Mouse (Mus musculus) erythroblast, embryonic 14.5 days (primary cell): ENCODE data around the gene Isy1. TPM values are rescaled to one million over a fixed set of nuclear protein-coding genes. Genes with fewer than 3 reads are reported as not detected.

Source experiments
- H3K27me3 ChIP-seq: 2 replicates; pipeline ENCODE4 v1.6.1; 2012; ENCODE audit warnings: inconsistent platforms; ENCODE audit not compliant: control insufficient read depth
- H3K36me3 ChIP-seq: 2 replicates; pipeline ENCODE4 v1.6.1; 2012; ENCODE audit warnings: mild to moderate bottlenecking, inconsistent platforms; ENCODE audit not compliant: control insufficient read depth
- H3K4me1 ChIP-seq: 2 replicates; pipeline ENCODE4 v1.6.1; 2012; ENCODE audit warnings: inconsistent platforms; ENCODE audit not compliant: control insufficient read depth
- H3K4me3 ChIP-seq: replicated peaks from 2 replicates; pipeline ENCODE3; 2012; ENCODE audit warnings: moderate library complexity, mild to moderate bottlenecking, inconsistent platforms
- H3K9me3 ChIP-seq: 2 replicates; pipeline ENCODE4 v1.6.1; 2012; ENCODE audit warnings: low read length, inconsistent platforms, mixed read lengths; ENCODE audit not compliant: control insufficient read depth
- GATA1 ChIP-seq: IDR thresholded peaks from 2 replicates; pipeline ENCODE4 v1.6.1; 2012; ENCODE audit warnings: low read length, inconsistent platforms, mixed read lengths
- TAL1 ChIP-seq: IDR thresholded peaks from 3 replicates; pipeline ENCODE4 v1.6.1; 2012; ENCODE audit warnings: low read length, inconsistent platforms, mixed read lengths
- polyA plus RNA-seq: library from polyadenylated mRNA; stranded (reverse); fragments of >175 nt; gene quantifications from 2 replicates; pipeline ENCODE4 v1.2.3, GENCODE M21; 2012

Isy1 gene
- polyA plus RNA-seq, 1 experiment, result 2.6 TPM

DNA sequence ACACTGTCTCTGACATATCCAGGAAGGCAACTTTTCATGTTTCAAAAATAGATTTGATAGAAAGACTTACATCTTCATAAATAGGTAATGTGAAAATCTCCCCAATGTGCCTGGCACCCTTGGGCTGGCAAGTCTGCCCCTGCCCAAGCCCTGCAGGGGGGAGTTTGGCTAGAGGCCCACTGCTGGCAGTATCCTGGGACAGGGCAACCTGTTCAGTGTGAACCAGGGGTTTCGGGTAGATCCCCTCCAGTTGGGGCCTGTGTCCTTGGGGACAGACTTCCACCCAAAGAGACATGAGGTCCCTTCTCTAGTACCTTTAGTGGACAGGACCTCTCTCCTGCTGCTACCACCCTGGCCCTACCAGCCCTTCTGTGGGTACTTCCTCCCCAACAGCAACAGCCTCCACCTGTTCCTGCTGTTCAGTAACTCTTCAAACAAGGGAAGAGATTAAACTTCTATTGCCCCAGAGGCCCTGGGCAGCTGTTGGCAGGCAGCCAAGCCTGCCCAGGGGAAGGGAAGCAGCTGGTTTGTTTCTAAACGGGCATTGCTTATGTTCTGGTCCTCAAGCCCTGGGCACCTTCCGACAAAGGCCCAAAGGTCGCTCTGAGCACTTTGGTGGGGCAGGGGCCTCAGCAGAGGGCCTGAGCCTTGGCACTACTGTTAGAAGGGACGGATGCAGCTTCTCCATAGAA, 49.6 kb downstream of the Isy1 start:
- TF ChIP-seq TAL1 (no peak), GATA1 (no peak)
- Histone ChIP-seq H3K4me1 (peaks cover 80% of the 10 kb centered on the region), H3K9me3 (no peaks in the 10 kb centered on the region), H3K36me3 (peaks cover 78% of the 10 kb centered on the region), H3K4me3 (no peak overlapping the region), H3K27me3 (no peaks in the 10 kb centered on the region)

DNA sequence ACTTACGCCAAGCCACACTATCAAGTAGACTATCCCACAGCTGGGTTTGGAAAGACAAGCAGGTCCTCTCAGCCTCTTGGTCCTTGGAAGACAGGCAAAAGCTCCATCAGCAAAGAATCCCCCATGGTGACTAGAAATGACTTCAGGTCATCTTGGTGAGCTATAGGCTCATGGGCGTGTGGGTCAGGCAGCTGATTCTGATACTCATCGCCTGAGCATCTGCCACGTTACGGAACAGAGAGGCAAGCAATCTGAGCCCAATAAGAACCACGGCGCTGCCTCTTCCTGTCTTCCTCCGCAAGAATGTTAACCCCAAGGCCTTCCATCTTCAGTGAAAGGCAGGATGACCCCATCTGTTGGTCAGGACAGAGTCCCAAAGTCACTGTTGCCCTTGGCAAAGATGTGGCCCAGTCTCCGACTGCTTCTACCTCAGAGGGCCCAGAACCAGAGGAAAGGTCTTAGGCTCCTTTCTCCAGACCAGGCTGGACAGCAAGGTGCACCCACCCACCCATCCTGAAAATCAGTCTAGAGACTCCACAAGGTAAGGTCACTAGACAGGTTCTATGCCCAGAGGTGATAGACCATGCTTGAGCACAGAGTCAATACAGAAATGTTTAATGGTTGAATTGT, 50.2 kb downstream of the Isy1 start:
- no peaks in the 10 kb centered on the region for H3K9me3 ChIP-seq
- H3K4me1 ChIP-seq, result peaks cover 79% of the 10 kb centered on the region
- H3K36me3 ChIP-seq, result peaks cover 71% of the 10 kb centered on the region
- no peaks in the 10 kb centered on the region for H3K27me3 ChIP-seq
- no peak overlapping the region for H3K4me3 ChIP-seq
- TF ChIP-seq TAL1 (no peak), GATA1 (no peak)

DNA sequence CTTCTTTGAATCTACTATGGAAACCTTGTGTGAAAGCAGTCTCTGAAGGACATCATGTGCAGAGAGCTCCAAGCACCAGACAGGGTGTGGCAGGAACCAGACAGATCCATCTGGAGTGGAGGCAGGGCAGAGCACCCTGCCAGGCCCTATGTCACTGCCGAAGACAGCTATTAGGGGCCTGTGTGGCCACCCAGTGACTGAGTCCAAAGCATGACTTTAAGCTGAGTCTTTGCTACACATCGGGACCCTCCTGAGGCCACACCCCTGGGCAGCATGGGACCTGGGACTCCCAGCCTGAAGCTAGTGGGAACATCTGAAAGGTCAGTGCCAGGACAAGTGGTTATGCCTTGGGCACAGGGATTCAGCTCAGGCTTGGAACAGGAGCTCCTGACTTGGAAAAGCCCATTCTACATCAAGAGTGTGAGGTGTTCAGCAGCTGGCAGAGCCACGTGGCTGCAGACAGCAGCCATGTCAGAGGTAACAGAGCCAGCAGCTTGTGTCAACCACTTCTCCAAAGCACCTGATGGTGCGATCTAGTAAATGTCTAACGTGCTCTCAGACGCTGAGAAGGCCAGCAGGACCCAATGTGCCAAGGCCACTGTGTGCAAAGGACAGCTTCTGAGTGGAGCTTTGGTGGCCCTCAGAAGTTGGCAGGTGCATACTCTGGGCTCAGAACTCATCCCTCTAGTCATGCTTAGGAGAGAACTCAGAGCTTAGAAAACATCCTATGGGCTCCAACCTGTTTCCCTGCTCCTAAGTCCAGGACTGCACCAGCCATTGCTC, 51.3 kb downstream of the Isy1 start:
- H3K27me3 ChIP-seq, result no peaks in the 10 kb centered on the region
- no peak overlapping the region for H3K4me3 ChIP-seq
- peaks cover 72% of the 10 kb centered on the region for H3K4me1 ChIP-seq
- H3K36me3 ChIP-seq, result peaks cover 60% of the 10 kb centered on the region
- TF ChIP-seq TAL1, result no peak
- TF ChIP-seq GATA1, result no peak
- no peaks in the 10 kb centered on the region for H3K9me3 ChIP-seq

DNA sequence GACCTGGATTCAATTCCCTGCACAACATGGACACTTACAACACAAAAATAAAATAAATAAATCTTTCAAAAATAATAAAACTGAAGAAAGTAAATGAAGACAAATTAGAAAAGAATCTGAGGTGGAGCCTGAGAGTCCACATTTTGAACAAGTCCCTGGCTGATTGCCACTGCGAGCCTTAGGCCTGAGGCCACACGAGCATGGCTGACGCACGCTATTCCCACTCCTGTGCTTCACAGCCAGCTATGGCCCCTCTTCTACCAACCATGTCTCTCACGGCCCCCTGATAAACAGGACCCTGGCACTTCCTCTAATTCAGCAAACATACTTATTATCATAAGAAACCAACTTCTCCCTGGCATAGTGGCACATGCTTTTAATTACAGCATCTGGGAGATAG, 52.0 kb downstream of the Isy1 start:
- Histone ChIP-seq H3K9me3 (no peaks in the 10 kb centered on the region), H3K4me3 (no peak overlapping the region), H3K36me3 (peaks cover 54% of the 10 kb centered on the region), H3K27me3 (no peaks in the 10 kb centered on the region), H3K4me1 (peaks cover 68% of the 10 kb centered on the region)
- TF ChIP-seq GATA1, result no peak
- TF ChIP-seq TAL1, result no peak

DNA sequence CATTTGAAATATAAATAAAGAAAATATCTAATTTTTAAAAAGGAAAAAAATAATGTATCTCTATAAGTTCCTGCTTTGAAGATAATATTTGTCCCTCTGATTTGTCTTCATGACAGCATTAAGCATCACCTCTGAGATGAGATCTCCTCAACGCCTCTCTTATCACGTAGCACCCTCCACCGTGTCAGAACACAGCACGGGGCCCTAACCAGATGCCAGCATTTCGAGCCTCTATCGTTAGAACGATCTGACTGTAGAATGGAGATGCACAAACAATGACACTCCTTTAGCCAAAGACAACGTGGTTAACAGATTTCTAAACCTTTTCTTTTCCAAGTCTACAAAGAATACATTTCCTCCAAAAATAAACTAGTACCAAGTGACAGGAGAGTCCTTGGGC, 54.6 kb downstream of the Isy1 start:
- no peaks in the 10 kb centered on the region for H3K9me3 ChIP-seq
- no peaks in the 10 kb centered on the region for H3K27me3 ChIP-seq
- TF ChIP-seq GATA1 (no peak), TAL1 (no peak)
- H3K36me3 ChIP-seq, result peaks cover 43% of the 10 kb centered on the region
- no peak overlapping the region for H3K4me3 ChIP-seq
- H3K4me1 ChIP-seq, result peaks cover 60% of the 10 kb centered on the region

GRCm38 (mm10) chr6:87780546-87781301, 57.9 kb downstream of the Isy1 start:
- H3K36me3 ChIP-seq, result peaks cover 45% of the 10 kb centered on the region
- no peak overlapping the region for H3K4me3 ChIP-seq
- TF ChIP-seq TAL1 (no peak), GATA1 (no peak)
- no peaks in the 10 kb centered on the region for H3K27me3 ChIP-seq
- no peaks in the 10 kb centered on the region for H3K9me3 ChIP-seq
- peaks cover 68% of the 10 kb centered on the region for H3K4me1 ChIP-seq

DNA sequence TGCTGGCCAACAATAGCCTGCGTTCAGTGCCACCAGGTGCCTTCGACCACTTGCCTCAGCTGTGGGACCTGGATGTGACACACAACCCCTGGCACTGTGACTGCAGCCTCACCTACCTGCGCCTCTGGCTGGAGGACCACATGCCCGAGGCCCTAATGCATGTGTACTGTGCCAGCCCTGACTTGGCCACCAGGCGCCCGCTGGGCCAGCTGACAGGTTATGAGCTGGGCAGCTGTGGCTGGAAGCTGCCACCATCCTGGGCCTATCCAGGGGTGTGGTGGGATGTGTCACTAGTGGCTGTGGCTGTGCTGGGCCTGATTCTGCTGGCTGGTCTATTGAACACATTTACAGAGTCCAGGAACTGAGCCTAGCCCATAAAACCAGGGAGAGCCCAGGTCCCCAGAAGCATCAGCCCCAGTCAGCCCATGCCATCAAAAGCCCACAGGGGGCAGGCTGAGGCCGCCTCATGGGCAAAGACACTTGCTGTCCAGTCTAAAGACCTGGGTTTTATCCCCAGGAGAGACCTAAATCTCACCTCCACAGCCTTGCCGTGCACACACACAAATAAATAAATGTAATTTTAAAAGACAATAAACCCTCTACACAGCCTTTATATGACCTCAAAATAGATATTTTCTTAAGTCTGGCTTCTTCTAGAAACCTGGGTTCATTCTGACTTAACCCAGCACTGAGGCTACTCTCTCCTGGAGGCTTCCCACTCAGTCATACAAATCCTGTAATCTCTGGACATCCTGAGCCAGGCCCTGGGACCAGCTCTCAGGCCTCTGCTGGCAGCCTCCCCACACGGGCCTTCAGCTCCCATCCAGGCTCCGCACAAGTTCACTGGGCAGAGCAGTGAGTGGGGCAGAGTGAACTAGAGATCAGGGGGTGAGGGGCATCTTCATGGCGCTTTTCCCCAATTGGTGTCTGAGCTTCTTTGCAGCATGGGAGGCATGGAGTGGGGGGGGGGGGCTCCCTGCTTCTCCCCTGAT, 59.1 kb downstream of the Isy1 start:
- Histone ChIP-seq H3K4me3 (no peak overlapping the region), H3K9me3 (no peaks in the 10 kb centered on the region; the same call in 1 of the 2 replicates), H3K36me3 (peaks cover 41% of the 10 kb centered on the region), H3K4me1 (peaks cover 69% of the 10 kb centered on the region), H3K27me3 (peaks cover 2% of the 10 kb centered on the region; the same call in 1 of the 2 replicates)
- TF ChIP-seq GATA1, result no peak
- no peak for TF ChIP-seq TAL1
